Mouse (Mus musculus) lung, postnatal 0 days (tissue): ENCODE data around the gene Ndufb11. TPM values are rescaled to one million over a fixed set of nuclear protein-coding genes. Genes with fewer than 3 reads are reported as not detected.

ENCODE experiments used
- ATAC-seq: fragments of 200-750 bp; cut with Nextera tagmentation; 2 replicates; pipeline ENCODE4 v1.8.0; 2017; ENCODE audit warnings: moderate library complexity
- DNase-seq: peaks from one replicate; pipeline ENCODE4 v3.0.0-alpha.2; 2016; ENCODE audit warnings: low spot score
- H3K27ac ChIP-seq: fragments of 300-500 bp; sonication (generic); 2 replicates; pipeline ENCODE4 v1.5.1; 2014; ENCODE audit warnings: antibody characterized with exemption, mild to moderate bottlenecking, low read length, mixed read lengths
- H3K27me3 ChIP-seq: fragments of 300-500 bp; sonication (generic); replicated peaks from 2 replicates; pipeline ENCODE4 v1.6.1; 2014; ENCODE audit warnings: low read length, mixed read lengths; ENCODE audit not compliant: insufficient read depth
- H3K36me3 ChIP-seq: fragments of 300-500 bp; sonication (generic); 2 replicates; pipeline ENCODE4 v1.6.1; 2014; ENCODE audit warnings: low read length, mixed read lengths; ENCODE audit not compliant: insufficient read depth
- H3K4me1 ChIP-seq: fragments of 300-500 bp; sonication (generic); 2 replicates; pipeline ENCODE4 v1.6.1; 2014; ENCODE audit warnings: antibody characterized with exemption, low read depth, low read length, mixed read lengths; ENCODE audit not compliant: insufficient read depth
- H3K4me2 ChIP-seq: fragments of 300-500 bp; sonication (generic); replicated peaks from 2 replicates; pipeline ENCODE4 v1.6.1; 2014; ENCODE audit warnings: low read depth, mild to moderate bottlenecking, low read length, moderate library complexity, mixed read lengths
- H3K4me3 ChIP-seq: fragments of 300-500 bp; sonication (generic); 2 replicates; pipeline ENCODE4 v1.5.1; 2014; ENCODE audit warnings: low read depth, low read length
- H3K9ac ChIP-seq: fragments of 300-500 bp; sonication (generic); replicated peaks from 2 replicates; pipeline ENCODE4 v1.6.1; 2014; ENCODE audit warnings: low read depth, mild to moderate bottlenecking
- H3K9me3 ChIP-seq: fragments of 300-500 bp; sonication (generic); 2 replicates; pipeline ENCODE4 v1.6.1; 2016; ENCODE audit warnings: low read length, mixed read lengths
- CTCF ChIP-seq: IDR thresholded peaks from 2 replicates; pipeline ENCODE4 v1.5.1; 2016; ENCODE audit warnings: antibody characterized with exemption, mild to moderate bottlenecking
- EP300 ChIP-seq: IDR thresholded peaks from 2 replicates; pipeline ENCODE4 v1.6.1; 2016; ENCODE audit warnings: antibody characterized with exemption, mild to moderate bottlenecking, control low read depth
- WGBS: fragments of 180-500 bp; shearing (Covaris S2); extraction: QIAGEN DNeasy Blood & Tissue Kit; methylation state at CpG from one replicate; pipeline ENCODE4 v1.1.7; 2014; 5-methylcytosine and 5-hydroxymethylcytosine counted together
- polyA plus RNA-seq: library from polyadenylated mRNA; unstranded; fragments of >200 nt; fragmentation: Nextera tagmentation; extraction: Ambion mirVana; gene quantifications from 2 replicates; pipeline ENCODE4 v1.2.1, GENCODE M21; 2015

Ndufb11 gene
- polyA plus RNA-seq, 1 experiment from 2014 or later = 277 TPM

DNA sequence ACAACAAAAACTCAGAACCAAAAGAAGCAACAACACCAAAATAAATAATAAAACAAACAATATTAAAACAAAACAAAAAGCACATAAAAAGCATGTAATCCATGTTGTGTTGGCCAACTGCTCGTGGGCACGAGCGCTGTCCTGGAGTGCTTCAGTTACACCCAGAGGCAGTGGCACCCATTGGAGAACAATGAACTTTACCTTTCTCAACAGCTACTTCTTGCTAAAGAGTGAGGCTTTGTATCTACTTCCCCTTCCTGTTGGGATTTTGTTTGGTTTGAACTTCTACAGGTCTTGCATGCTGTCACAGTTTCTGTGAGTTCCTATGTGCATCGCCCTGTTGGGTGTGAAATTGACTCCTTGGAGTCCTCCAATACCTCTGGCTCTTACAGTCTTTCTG is 8.9 kb downstream of the Ndufb11 start:
- no peak overlapping the region for H3K4me3 ChIP-seq
- H3K4me2 ChIP-seq = no peak overlapping the region
- no peak for TF ChIP-seq CTCF
- TF ChIP-seq EP300 = no peak
- H3K27me3 ChIP-seq = no peaks in the 10 kb centered on the region
- WGBS = 79% methylated on average over 4 of the region's 4 CpGs
- DNase-seq = no peak
- no peak overlapping the region for H3K27ac ChIP-seq
- H3K9me3 ChIP-seq = no peaks in the 10 kb centered on the region
- no peaks in the 10 kb centered on the region for H3K4me1 ChIP-seq
- no peak overlapping the region for H3K9ac ChIP-seq
- ATAC-seq = no peak
- H3K36me3 ChIP-seq = no peaks in the 10 kb centered on the region

DNA sequence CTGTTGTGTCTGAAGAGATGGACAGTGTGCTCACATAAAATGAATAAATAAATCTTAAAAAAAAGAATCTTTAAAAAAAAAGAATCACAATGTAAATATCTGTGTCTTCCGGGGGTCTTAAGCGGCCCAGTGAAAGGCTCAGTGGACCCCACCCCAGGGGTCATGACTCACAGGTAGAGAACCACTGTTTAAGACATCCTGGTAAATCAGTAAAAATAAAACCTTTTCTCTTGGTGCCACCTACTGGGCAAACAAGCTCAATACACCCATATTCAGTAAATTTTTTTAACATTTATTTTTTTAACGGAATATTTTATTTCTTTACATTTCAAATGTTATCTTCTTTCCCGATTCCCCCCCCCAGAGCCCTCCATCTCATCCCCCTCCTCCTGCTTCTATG is 29.5 kb downstream of the Ndufb11 start:
- Histone ChIP-seq H3K36me3 (no peaks in the 10 kb centered on the region), H3K4me3 (no peak overlapping the region), H3K27me3 (no peaks in the 10 kb centered on the region), H3K4me2 (no peak overlapping the region), H3K9me3 (no peaks in the 10 kb centered on the region), H3K4me1 (no peaks in the 10 kb centered on the region), H3K9ac (no peak overlapping the region), H3K27ac (no peak overlapping the region)
- DNase-seq (peak; percentile 31), ATAC-seq (no peak)
- 13% methylated on average over 4 of the region's 4 CpGs for WGBS
- TF ChIP-seq CTCF = peak; percentile 43
- TF ChIP-seq EP300 = no peak

- no peaks in the 10 kb centered on the region for H3K36me3 ChIP-seq
- no peak overlapping the region for H3K27ac ChIP-seq
- 76% methylated on average over 4 of the region's 4 CpGs for WGBS
- no peaks in the 10 kb centered on the region for H3K4me1 ChIP-seq
- no peaks in the 10 kb centered on the region for H3K9me3 ChIP-seq
- no peak overlapping the region for H3K9ac ChIP-seq
- no peak overlapping the region for H3K4me3 ChIP-seq
- H3K27me3 ChIP-seq = no peaks in the 10 kb centered on the region
- H3K4me2 ChIP-seq = no peak overlapping the region
- TF ChIP-seq CTCF (no peak), EP300 (no peak)
- ATAC-seq = no peak
- DNase-seq = no peak
Measured at GRCm38 (mm10) chrX:20573927-20574326, 43.5 kb downstream of the Ndufb11 start.

DNA sequence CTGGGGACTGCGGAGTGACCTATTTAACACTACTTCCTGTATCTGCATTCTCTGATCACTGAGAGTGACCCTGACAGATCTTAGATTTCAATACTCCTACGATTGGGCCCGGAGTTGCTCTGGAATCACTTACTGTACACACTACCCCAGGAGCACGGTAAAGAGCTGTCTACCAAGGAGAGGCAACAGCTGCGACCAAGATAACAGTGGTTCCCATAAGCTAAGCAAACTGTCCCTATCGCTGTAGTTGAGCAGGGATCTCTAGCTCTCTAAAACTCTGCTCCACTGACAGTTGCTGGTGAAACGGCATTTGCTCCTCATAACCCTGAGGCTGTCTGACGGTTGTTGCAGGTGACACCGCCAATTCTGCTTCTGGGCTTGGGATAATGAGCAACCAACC is 44.7 kb downstream of the Ndufb11 start:
- H3K4me2 ChIP-seq = no peak overlapping the region
- DNase-seq (no peak), ATAC-seq (no peak)
- no peak overlapping the region for H3K27ac ChIP-seq
- no peaks in the 10 kb centered on the region for H3K27me3 ChIP-seq
- H3K9me3 ChIP-seq = no peaks in the 10 kb centered on the region
- TF ChIP-seq CTCF = no peak
- TF ChIP-seq EP300 = no peak
- H3K36me3 ChIP-seq = no peaks in the 10 kb centered on the region
- H3K4me1 ChIP-seq = no peaks in the 10 kb centered on the region
- no peak overlapping the region for H3K9ac ChIP-seq
- H3K4me3 ChIP-seq = no peak overlapping the region
- 63% methylated on average over 9 of the region's 9 CpGs for WGBS

- H3K9ac ChIP-seq = no peak overlapping the region
- no peaks in the 10 kb centered on the region for H3K36me3 ChIP-seq
- no peaks in the 10 kb centered on the region for H3K9me3 ChIP-seq
- H3K4me1 ChIP-seq = no peaks in the 10 kb centered on the region
- H3K4me3 ChIP-seq = no peak overlapping the region
- H3K27me3 ChIP-seq = no peaks in the 10 kb centered on the region
- H3K4me2 ChIP-seq = no peak overlapping the region
- WGBS = 46% methylated on average over 2 of the region's 2 CpGs
- no peak overlapping the region for H3K27ac ChIP-seq
- DNase-seq (peak; percentile 53), ATAC-seq (peak; percentile 73)
- TF ChIP-seq CTCF = no peak
- TF ChIP-seq EP300 = no peak
Measured at GRCm38 (mm10) chrX:20571024-20571423, 46.4 kb downstream of the Ndufb11 start.

Other genes starting within 250 kb of the Ndufb11 start
- 6.2 and 6.3 TPM in 2 replicates for gene Jade3, start 191.9 kb downstream of the Ndufb11 start, polyA plus RNA-seq
- gene Rgn, start 67.8 kb downstream of the Ndufb11 start, polyA plus RNA-seq = 2.3 and 2.7 TPM in 2 replicates
- gene Rbm10, start 116 bp downstream of the Ndufb11 start, polyA plus RNA-seq = 27.2 and 27.3 TPM in 2 replicates
- 78.4 and 83.5 TPM in 2 replicates for gene Uba1, start 40.7 kb upstream of the Ndufb11 start, polyA plus RNA-seq
- 58.1 and 60.3 TPM in 2 replicates for gene Cdk16, start 70.3 kb upstream of the Ndufb11 start, polyA plus RNA-seq
- gene Usp11, start 86.3 kb upstream of the Ndufb11 start, polyA plus RNA-seq = 6.5 and 6.6 TPM in 2 replicates
- gene Araf, start 180.2 kb upstream of the Ndufb11 start, polyA plus RNA-seq = 73.8 and 74.4 TPM in 2 replicates